Mouse (Mus musculus) midbrain, embryonic 14.5 days (tissue): ENCODE measurements around the gene Defb43. TPM values are rescaled to one million over a fixed set of nuclear protein-coding genes. Genes with fewer than 3 reads are reported as not detected.
A peak's percentile ranks its signal among the peaks of the same experiment; 100 is the strongest.

Experiments used
- ATAC-seq: fragments of 200-750 bp; cut with Nextera tagmentation; 2 replicates; pipeline ENCODE4 v1.8.0; 2017; ENCODE audit warnings: moderate number of reproducible peaks, moderate library complexity; ENCODE audit not compliant: low FRiP score, low TSS enrichment
- DNase-seq: peaks from one replicate; pipeline ENCODE4 v3.0.0-alpha.2; 2015
- H3K27ac ChIP-seq: fragments of 300-500 bp; sonication (generic); replicated peaks from 2 replicates; pipeline ENCODE4 v1.5.1; 2014; ENCODE audit warnings: mild to moderate bottlenecking, low read depth, low read length, moderate library complexity
- H3K27me3 ChIP-seq: fragments of 300-500 bp; sonication (generic); 2 replicates; pipeline ENCODE4 v1.6.1; 2014; ENCODE audit warnings: low read length, control low read depth, mixed read lengths; ENCODE audit not compliant: control insufficient read depth, insufficient read depth
- H3K36me3 ChIP-seq: fragments of 300-500 bp; sonication (generic); 2 replicates; pipeline ENCODE4 v1.6.1; 2014; ENCODE audit warnings: low read length, control low read depth; ENCODE audit not compliant: control insufficient read depth, insufficient read depth
- H3K4me1 ChIP-seq: fragments of 300-500 bp; sonication (generic); 2 replicates; pipeline ENCODE4 v1.6.1; 2014; ENCODE audit warnings: mild to moderate bottlenecking, antibody characterized with exemption, low read length, control low read depth; ENCODE audit not compliant: control insufficient read depth, insufficient read depth
- H3K4me2 ChIP-seq: fragments of 300-500 bp; sonication (generic); 2 replicates; pipeline ENCODE4 v1.6.1; 2014; ENCODE audit warnings: mild to moderate bottlenecking, low read length, moderate library complexity
- H3K4me3 ChIP-seq: fragments of 300-500 bp; sonication (generic); replicated peaks from 2 replicates; pipeline ENCODE4 v1.5.1; 2014; ENCODE audit warnings: low read depth, low read length
- H3K9ac ChIP-seq: fragments of 300-500 bp; sonication (generic); replicated peaks from 2 replicates; pipeline ENCODE4 v1.6.1; 2014; ENCODE audit warnings: mild to moderate bottlenecking, low read length, moderate library complexity
- H3K9me3 ChIP-seq: fragments of 300-500 bp; sonication (generic); 2 replicates; pipeline ENCODE4 v1.6.1; 2016; ENCODE audit warnings: low read length, control low read depth, mixed read lengths; ENCODE audit not compliant: control insufficient read depth
- WGBS: fragments of 180-500 bp; shearing (Covaris S2); extraction: QIAGEN DNeasy Blood & Tissue Kit; methylation state at CpG from one replicate; pipeline ENCODE4 v1.1.7; 2014; 5-methylcytosine and 5-hydroxymethylcytosine counted together
- polyA plus RNA-seq: library from polyadenylated mRNA; unstranded; fragments of >200 nt; fragmentation: Nextera tagmentation; extraction: Ambion mirVana; gene quantifications from 2 replicates; pipeline ENCODE4 v1.2.1, GENCODE M21; 2014

The Defb43 gene
- polyA plus RNA-seq, 1 experiment from 2014 or later = not detected

- 47% methylated on average over 7 of the region's 7 CpGs for WGBS
- Histone ChIP-seq H3K27me3 (no peaks in the 10 kb centered on the region), H3K4me1 (no peaks in the 10 kb centered on the region), H3K9me3 (no peaks in the 10 kb centered on the region), H3K4me2 (no peak overlapping the region), H3K36me3 (no peaks in the 10 kb centered on the region), H3K9ac (no peak overlapping the region), H3K4me3 (no peak overlapping the region), H3K27ac (no peak overlapping the region)
- no peak for DNase-seq
- no peak for ATAC-seq
Observed at GRCm38 (mm10) chr14:62991849-62992510, 19.6 kb upstream of the Defb43 start.

DNA sequence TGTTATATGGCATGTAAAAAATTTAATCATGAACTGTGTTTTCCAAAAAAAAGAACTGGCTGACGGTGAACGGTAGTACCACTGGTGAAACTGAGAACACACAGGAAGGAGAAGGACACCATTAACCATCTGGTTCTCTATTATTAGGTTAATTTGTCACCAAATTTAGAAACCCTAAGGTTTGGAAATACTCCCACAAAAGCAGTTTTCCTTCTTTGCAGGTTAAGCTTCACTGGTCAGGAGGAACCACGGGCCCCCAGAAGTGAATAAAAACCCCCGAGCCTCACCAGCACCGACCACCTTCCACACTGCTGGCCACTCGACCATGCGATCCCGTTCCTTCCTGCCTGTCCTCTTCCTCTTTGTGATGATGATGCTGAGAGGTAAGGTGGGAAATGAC, 13.8 kb upstream of the Defb43 start, which contains the start of gene Defb47:
Gene Defb47, plus strand, starts transcription at position 301 of the 400 bp plus-strand sequence.
- H3K9ac ChIP-seq = no peak within 1 kb of the TSS
- no peak within 1 kb of the TSS for H3K4me3 ChIP-seq
- no peaks in the 10 kb centered on the region for H3K27me3 ChIP-seq
- H3K4me1 ChIP-seq = no peaks in the 10 kb centered on the region
- no peak for DNase-seq
- no peaks in the 10 kb centered on the region for H3K9me3 ChIP-seq
- no peaks in the 10 kb centered on the region for H3K36me3 ChIP-seq
- no peak within 1 kb of the TSS for H3K27ac ChIP-seq
- 76% methylated on average over 8 of the region's 8 CpGs for WGBS
- H3K4me2 ChIP-seq = no peak within 1 kb of the TSS
- no peak for ATAC-seq

DNA sequence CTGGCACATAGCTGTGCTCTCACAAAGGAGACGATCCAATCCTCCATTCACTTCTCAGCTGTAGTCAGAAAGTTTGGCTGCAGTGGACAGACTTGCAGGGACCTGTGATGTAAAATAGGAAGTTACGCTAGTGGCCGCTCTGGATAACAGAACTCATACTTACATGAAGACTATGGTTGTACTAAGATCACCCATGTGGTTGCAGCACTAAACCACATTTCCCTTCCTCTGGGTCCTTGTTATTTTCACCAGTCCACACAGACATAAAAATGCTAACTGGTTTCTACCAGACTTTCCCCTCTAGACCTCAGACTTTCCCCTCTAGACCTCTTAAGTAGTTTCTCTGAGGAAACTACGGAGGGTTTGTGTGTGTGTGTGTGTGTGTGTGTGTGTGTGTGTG, 12.6 kb upstream of the Defb43 start:
- H3K4me1 ChIP-seq = no peaks in the 10 kb centered on the region
- no peak overlapping the region for H3K27ac ChIP-seq
- no peaks in the 10 kb centered on the region for H3K9me3 ChIP-seq
- H3K4me2 ChIP-seq = no peak overlapping the region
- WGBS = 97% methylated on average over 4 of the region's 4 CpGs
- H3K4me3 ChIP-seq = no peak overlapping the region
- DNase-seq (no peak), ATAC-seq (no peak)
- no peak overlapping the region for H3K9ac ChIP-seq
- no peaks in the 10 kb centered on the region for H3K27me3 ChIP-seq
- H3K36me3 ChIP-seq = no peaks in the 10 kb centered on the region

GRCm38 (mm10) chr14:63002588-63002987, 9.0 kb upstream of the Defb43 start:
- Histone ChIP-seq H3K4me1 (no peaks in the 10 kb centered on the region), H3K9me3 (no peaks in the 10 kb centered on the region), H3K27ac (no peak overlapping the region), H3K36me3 (no peaks in the 10 kb centered on the region), H3K4me3 (no peak overlapping the region), H3K9ac (no peak overlapping the region), H3K4me2 (no peak overlapping the region), H3K27me3 (no peaks in the 10 kb centered on the region)
- DNase-seq = no peak
- ATAC-seq = no peak
- 76% methylated on average over 2 of the region's 2 CpGs for WGBS

- H3K4me3 ChIP-seq = no peak overlapping the region
- no peak overlapping the region for H3K4me2 ChIP-seq
- H3K27me3 ChIP-seq = no peaks in the 10 kb centered on the region
- no peak overlapping the region for H3K27ac ChIP-seq
- H3K4me1 ChIP-seq = no peaks in the 10 kb centered on the region
- WGBS = 93% methylated on average over 4 of the region's 4 CpGs
- no peak overlapping the region for H3K9ac ChIP-seq
- no peak for ATAC-seq
- no peaks in the 10 kb centered on the region for H3K36me3 ChIP-seq
- DNase-seq = no peak
- H3K9me3 ChIP-seq = no peaks in the 10 kb centered on the region
Observed at GRCm38 (mm10) chr14:63013082-63013481, 1.5 kb downstream of the Defb43 start.

- Histone ChIP-seq H3K4me2 (no peak overlapping the region), H3K27ac (no peak overlapping the region), H3K4me1 (no peaks in the 10 kb centered on the region), H3K9me3 (no peaks in the 10 kb centered on the region), H3K27me3 (no peaks in the 10 kb centered on the region), H3K9ac (no peak overlapping the region), H3K36me3 (no peaks in the 10 kb centered on the region), H3K4me3 (no peak overlapping the region)
- DNase-seq = no peak
- no peak for ATAC-seq
- WGBS = 92% methylated on average over 4 of the region's 4 CpGs
Observed at GRCm38 (mm10) chr14:63014667-63015066, 3.1 kb downstream of the Defb43 start.

DNA sequence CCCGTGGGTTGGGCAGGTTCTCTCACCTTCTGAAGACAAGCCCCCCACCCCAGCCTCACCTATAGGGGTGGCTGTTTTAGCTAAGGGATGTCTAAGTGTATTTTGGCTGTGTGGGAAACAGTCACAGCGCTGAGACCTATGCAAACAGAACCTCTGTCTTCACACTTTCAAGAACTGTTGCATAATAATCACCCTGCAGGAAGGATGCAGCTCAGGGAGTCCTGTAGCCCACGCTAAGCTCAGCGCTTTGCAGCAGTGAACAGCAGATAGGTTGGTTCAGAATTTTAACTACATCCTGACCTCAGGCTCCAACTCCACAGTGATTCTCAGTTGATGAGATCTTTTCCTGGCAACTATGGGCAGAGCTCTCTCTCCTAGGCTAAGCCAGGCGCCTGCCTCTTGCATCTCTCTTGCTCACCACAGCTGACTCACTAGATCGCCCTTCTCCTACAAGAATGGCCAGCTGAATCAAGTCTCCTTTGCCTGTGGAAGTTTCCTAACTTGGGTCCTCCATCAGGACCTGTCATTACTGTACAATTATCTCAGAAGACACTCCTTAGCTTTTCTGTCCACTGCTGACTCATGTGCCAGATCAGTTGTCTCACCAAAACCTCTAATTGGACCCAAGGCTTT, 9.1 kb downstream of the Defb43 start:
- 62% methylated on average over 6 of the region's 6 CpGs for WGBS
- H3K27me3 ChIP-seq = no peaks in the 10 kb centered on the region
- no peak for ATAC-seq
- no peaks in the 10 kb centered on the region for H3K36me3 ChIP-seq
- no peak overlapping the region for H3K27ac ChIP-seq
- no peaks in the 10 kb centered on the region for H3K4me1 ChIP-seq
- H3K4me2 ChIP-seq = no peak overlapping the region
- peak; percentile 7 for DNase-seq
- no peak overlapping the region for H3K9ac ChIP-seq
- H3K4me3 ChIP-seq = no peak overlapping the region
- no peaks in the 10 kb centered on the region for H3K9me3 ChIP-seq

GRCm38 (mm10) chr14:63046691-63047090, 35.1 kb downstream of the Defb43 start, which contains the start of gene Defb42:
Defb42 (plus strand) TSS chr14:63046991.
- Histone ChIP-seq H3K27me3 (no peaks in the 10 kb centered on the region), H3K27ac (no peak within 1 kb of the TSS), H3K4me1 (no peaks in the 10 kb centered on the region), H3K4me3 (no peak within 1 kb of the TSS), H3K36me3 (no peaks in the 10 kb centered on the region), H3K4me2 (no peak within 1 kb of the TSS), H3K9ac (no peak within 1 kb of the TSS), H3K9me3 (no peaks in the 10 kb centered on the region)
- DNase-seq = no peak
- ATAC-seq = no peak
- 77% methylated on average over 3 of the region's 3 CpGs for WGBS

GRCm38 (mm10) chr14:63049910-63050370, 38.4 kb downstream of the Defb43 start, which contains the start of gene Defb30:
Defb30 (minus strand) TSS chr14:63049960.
- ATAC-seq = no peak
- H3K27me3 ChIP-seq = no peaks in the 10 kb centered on the region
- no peaks in the 10 kb centered on the region for H3K9me3 ChIP-seq
- H3K27ac ChIP-seq = no peak within 1 kb of the TSS
- WGBS = 45% methylated on average over 13 of the region's 14 CpGs
- H3K4me3 ChIP-seq = no peak within 1 kb of the TSS
- no peak for DNase-seq
- no peaks in the 10 kb centered on the region for H3K36me3 ChIP-seq
- H3K4me1 ChIP-seq = no peaks in the 10 kb centered on the region
- H3K9ac ChIP-seq = no peak within 1 kb of the TSS
- no peak within 1 kb of the TSS for H3K4me2 ChIP-seq
